Mouse (Mus musculus): ENCODE data around the gene Mtmr14. TPM values are rescaled to one million over a fixed set of nuclear protein-coding genes. Genes with fewer than 3 reads are reported as not detected.

The Mtmr14 gene
- polyA plus RNA-seq (2015; fragmentation: Nextera tagmentation; extraction: Ambion mirVana) = 47.0 and 53.8 TPM in 2 replicates

GRCm38 (mm10) chr6:113237542-113238270 lies at the start of gene Mtmr14:
Gene Mtmr14 (plus strand): TSS chr6:113237843.
- H3K27ac ChIP-seq (replicated peaks) = peak within 1 kb of the TSS; percentile 73
- peak; percentile 99 for ATAC-seq (replicated peaks)

GRCm38 (mm10) chr6:113193765-113194460 lies 43.7 kb upstream of the Mtmr14 start:
- H3K9ac ChIP-seq (replicated peaks) = peak overlapping the region; percentile 97
- H3K4me1 ChIP-seq = peaks cover 37% of the 10 kb centered on the region
- 4% methylated on average over 46 of the region's 46 CpGs for WGBS
- no peaks in the 10 kb centered on the region for H3K27me3 ChIP-seq
- peak overlapping the region; percentile 92 for H3K4me2 ChIP-seq (replicated peaks)
- peak; percentile 62 for ATAC-seq (replicated peaks)
- no peaks in the 10 kb centered on the region for H3K36me3 ChIP-seq
- H3K9me3 ChIP-seq = no peaks in the 10 kb centered on the region
- H3K4me3 ChIP-seq = peak overlapping the region; percentile 94
- H3K27ac ChIP-seq (replicated peaks) = 0 out of 2 replicates have a peak overlapping the region, but pooled peaks have one; percentile 7

More at GRCm38 (mm10) chr6:113237542-113238270, at the start of gene Mtmr14:
- H3K9me3 ChIP-seq = no peaks in the 10 kb centered on the region
- H3K36me3 ChIP-seq = peaks cover 13% of the 10 kb centered on the region; the same call in 1 of the 2 replicates
- no peaks in the 10 kb centered on the region for H3K27me3 ChIP-seq
- WGBS = under 1% methylated on average over 55 of the region's 55 CpGs
- H3K4me2 ChIP-seq (replicated peaks) = peak within 1 kb of the TSS; percentile 86
- H3K9ac ChIP-seq (replicated peaks) = peak within 1 kb of the TSS; percentile 86
- peaks cover 19% of the 10 kb centered on the region for H3K4me1 ChIP-seq
- H3K4me3 ChIP-seq = peak within 1 kb of the TSS; percentile 90

GRCm38 (mm10) chr6:113194517-113194840 lies 43.2 kb upstream of the Mtmr14 start:
- H3K27me3 ChIP-seq = no peaks in the 10 kb centered on the region
- no peaks in the 10 kb centered on the region for H3K36me3 ChIP-seq
- WGBS = 2% methylated on average over 5 of the region's 5 CpGs
- ATAC-seq (replicated peaks) = peak; percentile 77; the same call in 1 of the 2 replicates
- no peaks in the 10 kb centered on the region for H3K9me3 ChIP-seq
- H3K4me3 ChIP-seq = peak overlapping the region; percentile 94
- H3K4me1 ChIP-seq = peaks cover 37% of the 10 kb centered on the region
- H3K4me2 ChIP-seq (replicated peaks) = peak overlapping the region; percentile 92
- peak overlapping the region; percentile 97 for H3K9ac ChIP-seq (replicated peaks)
- peak overlapping the region; percentile 76; the same call in 1 of the 2 replicates for H3K27ac ChIP-seq (replicated peaks)

GRCm38 (mm10) chr6:113194841-113195595 lies 42.6 kb upstream of the Mtmr14 start, which contains the start of gene Lhfpl4:
Gene Lhfpl4 (minus strand): TSS chr6:113195384.
- no peaks in the 10 kb centered on the region for H3K27me3 ChIP-seq
- H3K36me3 ChIP-seq = no peaks in the 10 kb centered on the region
- H3K4me3 ChIP-seq = peak within 1 kb of the TSS; percentile 94
- H3K4me1 ChIP-seq = peaks cover 37% of the 10 kb centered on the region
- H3K27ac ChIP-seq (replicated peaks) = peak within 1 kb of the TSS; percentile 76
- peak; percentile 84 for ATAC-seq (replicated peaks)
- no peaks in the 10 kb centered on the region for H3K9me3 ChIP-seq
- WGBS = under 1% methylated on average over 53 of the region's 66 CpGs
- peak within 1 kb of the TSS; percentile 97 for H3K9ac ChIP-seq (replicated peaks)
- peak within 1 kb of the TSS; percentile 92 for H3K4me2 ChIP-seq (replicated peaks)

GRCm38 (mm10) chr6:113195596-113195992 lies 42.0 kb upstream of the Mtmr14 start:
- H3K27ac ChIP-seq (replicated peaks) = peak overlapping the region; percentile 76
- no peaks in the 10 kb centered on the region for H3K27me3 ChIP-seq
- H3K4me3 ChIP-seq = peak overlapping the region; percentile 94
- H3K36me3 ChIP-seq = no peaks in the 10 kb centered on the region
- 8% methylated on average over 9 of the region's 9 CpGs for WGBS
- H3K9ac ChIP-seq (replicated peaks) = peak overlapping the region; percentile 97
- no peaks in the 10 kb centered on the region for H3K9me3 ChIP-seq
- H3K4me1 ChIP-seq = peaks cover 37% of the 10 kb centered on the region
- peak; percentile 20 for ATAC-seq (replicated peaks)
- H3K4me2 ChIP-seq (replicated peaks) = peak overlapping the region; percentile 92

- Histone ChIP-seq H3K27ac (replicated peaks) (no peak overlapping the region), H3K9ac (replicated peaks) (no peak overlapping the region), H3K9me3 (no peaks in the 10 kb centered on the region)
Observed at GRCm38 (mm10) chr6:113216280-113216679, 21.4 kb upstream of the Mtmr14 start.

GRCm38 (mm10) chr6:113225798-113226197 lies 11.8 kb upstream of the Mtmr14 start:
- Histone ChIP-seq H3K4me3 (no peak overlapping the region), H3K4me2 (replicated peaks) (no peak overlapping the region), H3K27ac (replicated peaks) (no peak overlapping the region), H3K36me3 (no peaks in the 10 kb centered on the region), H3K9ac (replicated peaks) (no peak overlapping the region), H3K27me3 (no peaks in the 10 kb centered on the region), H3K9me3 (no peaks in the 10 kb centered on the region), H3K4me1 (no peaks in the 10 kb centered on the region)
- 81% methylated on average over 4 of the region's 4 CpGs for WGBS
- no peak for ATAC-seq (replicated peaks)

More at GRCm38 (mm10) chr6:113216280-113216679, 21.4 kb upstream of the Mtmr14 start:
- Histone ChIP-seq H3K4me3 (no peak overlapping the region), H3K4me2 (replicated peaks) (no peak overlapping the region), H3K4me1 (no peaks in the 10 kb centered on the region), H3K36me3 (no peaks in the 10 kb centered on the region), H3K27me3 (no peaks in the 10 kb centered on the region)
- no peak for ATAC-seq (replicated peaks)
- WGBS = 70% methylated on average over 2 of the region's 2 CpGs

- Histone ChIP-seq H3K36me3 (no peaks in the 10 kb centered on the region), H3K9ac (replicated peaks) (no peak overlapping the region), H3K4me3 (no peak overlapping the region), H3K27ac (replicated peaks) (no peak overlapping the region), H3K4me1 (no peaks in the 10 kb centered on the region), H3K27me3 (no peaks in the 10 kb centered on the region), H3K9me3 (no peaks in the 10 kb centered on the region), H3K4me2 (replicated peaks) (no peak overlapping the region)
- ATAC-seq (replicated peaks) = no peak
Observed at GRCm38 (mm10) chr6:113226705-113227104, 10.9 kb upstream of the Mtmr14 start.

- 68% methylated on average over 5 of the region's 5 CpGs for WGBS
Observed at GRCm38 (mm10) chr6:113235141-113235540, 2.5 kb upstream of the Mtmr14 start.

GRCm38 (mm10) chr6:113238442-113238841 lies 799 bp downstream of the Mtmr14 start:
- Histone ChIP-seq H3K36me3 (peaks cover 16% of the 10 kb centered on the region; the same call in 1 of the 2 replicates), H3K9me3 (no peaks in the 10 kb centered on the region), H3K9ac (replicated peaks) (peak overlapping the region; percentile 86), H3K4me1 (peaks cover 19% of the 10 kb centered on the region), H3K4me2 (replicated peaks) (peak overlapping the region; percentile 86), H3K27ac (replicated peaks) (no peak overlapping the region), H3K27me3 (no peaks in the 10 kb centered on the region), H3K4me3 (peak overlapping the region; percentile 90)
- ATAC-seq (replicated peaks) = peak; percentile 3; the same call in 1 of the 2 replicates
- WGBS = 44% methylated on average over 6 of the region's 6 CpGs

More at GRCm38 (mm10) chr6:113235141-113235540, 2.5 kb upstream of the Mtmr14 start:
- Histone ChIP-seq H3K27ac (replicated peaks) (no peak overlapping the region), H3K9ac (replicated peaks) (no peak overlapping the region), H3K4me1 (peaks cover 19% of the 10 kb centered on the region), H3K4me3 (no peak overlapping the region), H3K4me2 (replicated peaks) (no peak overlapping the region), H3K9me3 (no peaks in the 10 kb centered on the region), H3K36me3 (no peaks in the 10 kb centered on the region), H3K27me3 (no peaks in the 10 kb centered on the region)
- no peak for ATAC-seq (replicated peaks)

GRCm38 (mm10) chr6:113242753-113243152 lies 5.1 kb downstream of the Mtmr14 start:
- H3K36me3 ChIP-seq = peaks cover 21% of the 10 kb centered on the region
- H3K9me3 ChIP-seq = no peaks in the 10 kb centered on the region
- 71% methylated on average over 1 of the region's 1 CpGs for WGBS
- H3K4me3 ChIP-seq = no peak overlapping the region
- no peak overlapping the region for H3K27ac ChIP-seq (replicated peaks)
- peaks cover 14% of the 10 kb centered on the region for H3K4me1 ChIP-seq
- H3K9ac ChIP-seq (replicated peaks) = no peak overlapping the region
- H3K4me2 ChIP-seq (replicated peaks) = no peak overlapping the region
- no peak for ATAC-seq (replicated peaks)
- H3K27me3 ChIP-seq = no peaks in the 10 kb centered on the region
